Mouse (Mus musculus): ENCODE results near the gene Chml.

DNA sequence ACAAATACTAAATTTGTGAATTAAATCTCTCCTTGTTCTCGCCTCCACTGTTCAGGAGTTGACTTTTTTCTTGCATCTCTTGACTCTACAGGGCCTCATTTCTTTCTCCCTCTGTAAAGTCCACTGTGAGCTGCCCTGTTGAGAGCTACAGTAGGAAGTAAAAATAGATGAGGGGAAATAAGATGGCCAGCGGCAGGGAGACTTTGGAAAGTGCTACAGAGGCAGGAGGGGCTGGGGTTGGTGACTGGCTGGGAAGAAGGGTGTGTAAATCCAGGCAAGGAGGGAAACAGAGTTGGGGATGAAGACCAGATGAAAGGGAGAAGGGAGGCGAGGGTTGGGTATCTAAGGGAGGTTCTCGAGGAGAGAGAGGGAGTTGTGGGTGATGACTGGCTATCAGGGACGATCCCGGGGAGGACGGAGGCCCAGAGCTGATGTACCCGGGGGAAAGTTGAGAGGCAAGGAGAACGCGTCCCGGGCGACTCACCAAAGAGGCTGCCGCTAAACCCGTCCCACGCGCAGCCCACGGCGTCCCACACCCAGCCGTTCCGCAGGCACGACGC lies 935 bp downstream of the Chml start:
- TF ChIP-seq CTCF (IDR thresholded peaks at IDR 0.05; ENCODE audit: low read depth, low read length) (no peak), POLR2A (IDR thresholded peaks at IDR 0.05; ENCODE audit: borderline replicate concordance, low read depth, low read length) (no peak)

Measured in bone marrow macrophage, adult 2 months (primary cell).